Mouse (Mus musculus) common myeloid progenitor, adult 5-6 weeks (primary cell): ENCODE measurements around the gene Snrnp48. TPM values are rescaled to one million over a fixed set of nuclear protein-coding genes. Genes with fewer than 3 reads are reported as not detected.

Source experiments
- ATAC-seq: replicated peaks from 2 replicates; pipeline ENCODE4 v1.8.0; 2016; ENCODE audit warnings: low read depth, mild to moderate bottlenecking, moderate TSS enrichment, inconsistent platforms; ENCODE audit not compliant: poor library complexity, severe bottlenecking
- total RNA-seq: library from RNA; stranded (forward); fragments of 200-1000, 187-1606 nt; gene quantifications from 2 replicates; pipeline ENCODE4 v1.2.3, GENCODE M21; 2017

Snrnp48 gene
- total RNA-seq, 1 experiment from 2014 or later, result 133 TPM

GRCm38 (mm10) chr13:38253696-38254095, 49.0 kb downstream of the Snrnp48 start:
- ATAC-seq, result no peak

- no peak for ATAC-seq
Measured at GRCm38 (mm10) chr13:38258901-38259300, 54.2 kb downstream of the Snrnp48 start.

GRCm38 (mm10) chr13:38269055-38269692, 64.4 kb downstream of the Snrnp48 start:
- ATAC-seq, result no peak

GRCm38 (mm10) chr13:38272624-38273023, 67.9 kb downstream of the Snrnp48 start:
- no peak for ATAC-seq

Other genes with a start within 250 kb of the Snrnp48 start
- 123 and 138 TPM in 2 replicates for gene Ssr1, start 210.7 kb upstream of the Snrnp48 start, total RNA-seq
- gene Riok1, start 167.9 kb upstream of the Snrnp48 start, total RNA-seq, result 107 and 121 TPM in 2 replicates
- gene Cage1, start 167.9 kb upstream of the Snrnp48 start, total RNA-seq, result 2.5 and 3.7 TPM in 2 replicates
- gene Dsp, start 53.6 kb upstream of the Snrnp48 start, total RNA-seq, result 0.15 and 0.55 TPM in 2 replicates
- gene Bmp6, start 140.2 kb downstream of the Snrnp48 start, total RNA-seq, result 0.29 TPM in 1 of 2 replicates, not detected in the other